ENCODE assay signal across 14 mouse cellular contexts in genomic region chr6:49338566-49338965, GRCm38 (mm10). TPM values are rescaled to one million over a fixed set of nuclear protein-coding genes. Genes with fewer than 3 reads are reported as not detected.
DNase-seq lines count a peak whose midpoint lies in the region; ATAC-seq lines count a peak whose summit lies in the region.
"Had no signal": no experiment of that assay in that cellular context is flagged by ENCODE, and none has a peak within 500 bp of the region (broad histone marks: within the 10 kb centered on the region; RNA-seq: fewer than 3 reads in every experiment).

No protein-coding gene starts in this region.

- 8% methylated on average over 9 of the region's 9 CpGs for WGBS in midbrain, embryonic 10.5 days
- WGBS in midbrain, embryonic 13.5 days = 14% methylated on average over 9 of the region's 9 CpGs
- 24% methylated on average over 9 of the region's 9 CpGs for WGBS in embryonic facial prominence, embryonic 14.5 days
- 8% methylated on average over 9 of the region's 9 CpGs for WGBS in neural tube, embryonic 11.5 days

- no peak overlapping the region for H3K4me2 ChIP-seq in midbrain, embryonic 13.5 days (replicated peaks)
- H3K4me2 ChIP-seq in embryonic facial prominence, embryonic 14.5 days (ENCODE audit: low read depth, low read length) = peak overlapping the region; percentile 26; the same call in 1 of the 2 replicates
- no peak overlapping the region for H3K4me2 ChIP-seq in neural tube, embryonic 11.5 days (ENCODE audit: low read depth)
- H3K4me2 ChIP-seq: neural tube, embryonic 13.5 days had no signal

- peaks cover 15% of the 10 kb centered on the region for H3K4me1 ChIP-seq in midbrain, embryonic 10.5 days
- no peaks in the 10 kb centered on the region for H3K4me1 ChIP-seq in midbrain, embryonic 13.5 days (replicated peaks)
- H3K4me1 ChIP-seq in embryonic facial prominence, embryonic 14.5 days (ENCODE audit: control insufficient read depth, insufficient read depth, low read length) = no peaks in the 10 kb centered on the region
- H3K4me1 ChIP-seq in neural tube, embryonic 11.5 days (ENCODE audit: control insufficient read depth, insufficient read depth, low read length) = 0 out of 2 replicates have a peak, but pooled peaks cover 3% of the 10 kb centered on the region
- H3K4me1 ChIP-seq: neural tube, embryonic 13.5 days had no signal

- peak overlapping the region; percentile 49; the same call in 1 of the 2 replicates for H3K27ac ChIP-seq in midbrain, embryonic 10.5 days (replicated peaks)
- H3K27ac ChIP-seq in midbrain, embryonic 13.5 days = no peak overlapping the region
- no peak overlapping the region for H3K27ac ChIP-seq in embryonic facial prominence, embryonic 14.5 days (replicated peaks; ENCODE audit: low read depth, low read length)
- H3K27ac ChIP-seq in neural tube, embryonic 11.5 days (ENCODE audit: low read depth, low read length) = no peak overlapping the region
- H3K27ac ChIP-seq: liver, embryonic 14.5 days; neural tube, embryonic 13.5 days had no signal

- ATAC-seq in midbrain, embryonic 13.5 days = no peak
- peak; percentile 41; the same call in 1 of the 2 replicates for ATAC-seq in embryonic facial prominence, embryonic 14.5 days (ENCODE audit: low read depth)
- ATAC-seq in neural tube, embryonic 11.5 days (ENCODE audit: insufficient read depth, low FRiP score, low TSS enrichment) = no peak

- H3K27me3 ChIP-seq in midbrain, embryonic 10.5 days (ENCODE audit: low read depth, poor library complexity, severe bottlenecking) = no peaks in the 10 kb centered on the region
- no peaks in the 10 kb centered on the region for H3K27me3 ChIP-seq in midbrain, embryonic 13.5 days
- H3K27me3 ChIP-seq in embryonic facial prominence, embryonic 14.5 days (replicated peaks; ENCODE audit: control insufficient read depth, insufficient read depth, low read length) = no peaks in the 10 kb centered on the region
- H3K27me3 ChIP-seq in neural tube, embryonic 11.5 days (ENCODE audit: control insufficient read depth, insufficient read depth, low read length) = no peaks in the 10 kb centered on the region
- H3K27me3 ChIP-seq: neural tube, embryonic 13.5 days had no signal

- H3K9ac ChIP-seq in midbrain, embryonic 13.5 days (replicated peaks) = no peak overlapping the region
- H3K9ac ChIP-seq in embryonic facial prominence, embryonic 14.5 days (ENCODE audit: low read depth, low read length) = no peak overlapping the region
- no peak overlapping the region for H3K9ac ChIP-seq in neural tube, embryonic 11.5 days (ENCODE audit: low read length)
- H3K9ac ChIP-seq: liver, embryonic 14.5 days; neural tube, embryonic 13.5 days had no signal

- peak overlapping the region; percentile 20; the same call in 1 of the 2 replicates for H3K4me3 ChIP-seq in midbrain, embryonic 10.5 days
- H3K4me3 ChIP-seq in midbrain, embryonic 13.5 days (replicated peaks) = no peak overlapping the region
- H3K4me3 ChIP-seq in embryonic facial prominence, embryonic 14.5 days (ENCODE audit: low read depth, low read length) = no peak overlapping the region
- no peak overlapping the region for H3K4me3 ChIP-seq in neural tube, embryonic 11.5 days (ENCODE audit: low read depth, low read length)
- H3K4me3 ChIP-seq: neural tube, embryonic 13.5 days had no signal

- no peaks in the 10 kb centered on the region for H3K36me3 ChIP-seq in midbrain, embryonic 10.5 days
- peaks cover 5% of the 10 kb centered on the region; the same call in 1 of the 2 replicates for H3K36me3 ChIP-seq in midbrain, embryonic 13.5 days
- H3K36me3 ChIP-seq in embryonic facial prominence, embryonic 14.5 days (ENCODE audit: control insufficient read depth, insufficient read depth, low read length) = no peaks in the 10 kb centered on the region
- no peaks in the 10 kb centered on the region for H3K36me3 ChIP-seq in neural tube, embryonic 11.5 days (ENCODE audit: control insufficient read depth, insufficient read depth, low read length)

- DNase-seq in midbrain, embryonic 10.5 days (ENCODE audit: low spot score) = peak; percentile 22
- DNase-seq in ZHBTc4 (ENCODE audit: low read depth, low spot score) = peak; percentile 83
- peak; percentile 50 for DNase-seq in embryonic facial prominence, embryonic 14.5 days (ENCODE audit: low spot score)
- peak; percentile 18 for DNase-seq in neural tube, embryonic 11.5 days (ENCODE audit: low spot score)
- no peak for DNase-seq in layer of hippocampus, adult 8-10 months (ENCODE audit: low spot score in 2 of 2)
- no peak for DNase-seq in left cerebral cortex, adult 18-20 months (ENCODE audit: low spot score in 2 of 2)
- DNase-seq: adrenal gland, postnatal 25 days; cerebellum, adult 2 months; gastrocnemius, postnatal 14 days; kidney, adult 11 months; thymus, postnatal 4 days had no signal

- H3K9me3 ChIP-seq in midbrain, embryonic 10.5 days (replicated peaks) = no peaks in the 10 kb centered on the region
- no peaks in the 10 kb centered on the region for H3K9me3 ChIP-seq in midbrain, embryonic 13.5 days
- no peaks in the 10 kb centered on the region for H3K9me3 ChIP-seq in embryonic facial prominence, embryonic 14.5 days (ENCODE audit: control insufficient read depth, low read length)
- H3K9me3 ChIP-seq in neural tube, embryonic 11.5 days (ENCODE audit: control insufficient read depth, low read length) = no peaks in the 10 kb centered on the region
- H3K9me3 ChIP-seq: neural tube, embryonic 13.5 days had no signal

RNA-seq across cellular contexts. Expression of gene Ccdc126, which starts 19.5 kb away (rescaled TPM):
- polyA plus RNA-seq in midbrain, embryonic 10.5 days (2016; fragmentation: Nextera tagmentation; extraction: Ambion mirVana) = 4.7 and 5.6 TPM in 2 replicates
- polyA plus RNA-seq in midbrain, embryonic 13.5 days (2015; fragmentation: Nextera tagmentation; extraction: Ambion mirVana) = 7.3 and 8.3 TPM in 2 replicates
- polyA plus RNA-seq in embryonic facial prominence, embryonic 14.5 days (2014; fragmentation: Nextera tagmentation; extraction: Ambion mirVana) = 10.9 and 12.5 TPM in 2 replicates
- polyA plus RNA-seq in neural tube, embryonic 11.5 days (2014; fragmentation: Nextera tagmentation; extraction: Ambion mirVana) = 6.6 and 7.0 TPM in 2 replicates
- total RNA-seq in layer of hippocampus, adult 8-10 months (2022) = 10 to 100 TPM in 2 of 4 experiments, 1 to 10 TPM in 2; 7.9 to 10.8 (median 9.4) TPM
- total RNA-seq in left cerebral cortex, adult 18-20 months (2021) = 10 to 100 TPM in 1 of 2 experiments, 1 to 10 TPM in 1; 9.3 to 10.5 TPM

RNA-seq across cellular contexts. Expression of gene Fam221a, which starts 29.0 kb away (rescaled TPM):
- polyA plus RNA-seq in midbrain, embryonic 10.5 days (2016; fragmentation: Nextera tagmentation; extraction: Ambion mirVana) = 5.8 and 6.1 TPM in 2 replicates
- 3.0 and 4.3 TPM in 2 replicates for polyA plus RNA-seq in midbrain, embryonic 13.5 days (2015; fragmentation: Nextera tagmentation; extraction: Ambion mirVana)
- 7.2 and 10.2 TPM in 2 replicates for polyA plus RNA-seq in embryonic facial prominence, embryonic 14.5 days (2014; fragmentation: Nextera tagmentation; extraction: Ambion mirVana)
- polyA plus RNA-seq in neural tube, embryonic 11.5 days (2014; fragmentation: Nextera tagmentation; extraction: Ambion mirVana) = 4.6 and 5.9 TPM in 2 replicates
- 1 to 10 TPM in 2 of 4 experiments, under 1 TPM in 2; 0.65 to 2.6 (median 1.1) TPM for total RNA-seq in layer of hippocampus, adult 8-10 months (2022)
- total RNA-seq in left cerebral cortex, adult 18-20 months (2021) = 1 to 10 TPM; 1.2 to 1.3 TPM

RNA-seq across cellular contexts. Expression of gene Stk31, which starts 56.8 kb away (rescaled TPM):
- polyA plus RNA-seq in midbrain, embryonic 10.5 days (2016; fragmentation: Nextera tagmentation; extraction: Ambion mirVana) = 0.07 and 0.09 TPM in 2 replicates
- polyA plus RNA-seq in midbrain, embryonic 13.5 days (2015; fragmentation: Nextera tagmentation; extraction: Ambion mirVana) = not detected in 2 replicates
- polyA plus RNA-seq in embryonic facial prominence, embryonic 14.5 days (2014; fragmentation: Nextera tagmentation; extraction: Ambion mirVana) = 0.41 TPM in 1 of 2 replicates, not detected in the other
- 0.14 TPM in 1 of 2 replicates, not detected in the other for polyA plus RNA-seq in neural tube, embryonic 11.5 days (2014; fragmentation: Nextera tagmentation; extraction: Ambion mirVana)
- 1 to 10 TPM in 3 of 4 experiments, under 1 TPM in 1; 0.86 to 1.6 (median 1.4) TPM for total RNA-seq in layer of hippocampus, adult 8-10 months (2022)
- 1 to 10 TPM; 1.4 to 1.6 TPM for total RNA-seq in left cerebral cortex, adult 18-20 months (2021)
- polyA plus RNA-seq: liver, embryonic 14.5 days; neural tube, embryonic 13.5 days had no signal

Comparison
In these comparisons a context has a peak if more than half of its experiments do, and no peak if none do; other contexts are left out.
1. DNase-seq: peak in midbrain, embryonic 10.5 days (single experiment), ZHBTc4 (single experiment), embryonic facial prominence, embryonic 14.5 days (single experiment) and neural tube, embryonic 11.5 days (single experiment); none in layer of hippocampus, adult 8-10 months (0 of 2) and left cerebral cortex, adult 18-20 months (0 of 2).